Mouse (Mus musculus) thymus, adult 2 months (tissue): ENCODE measurements around the gene Gck.

Experiments used
- CTCF ChIP-seq: fragments of 200-500 bp; IDR thresholded peaks from 2 replicates; pipeline ENCODE4 v1.5.1; 2012; ENCODE audit warnings: mild to moderate bottlenecking, control low read depth, low read length, moderate library complexity, borderline replicate concordance; ENCODE audit not compliant: control insufficient read depth, poor library complexity, insufficient read depth; ENCODE audit errors: extremely low read depth
- POLR2A ChIP-seq: fragments of 200-500 bp; IDR thresholded peaks from 2 replicates; pipeline ENCODE4 v1.6.1; 2012; ENCODE audit warnings: mild to moderate bottlenecking, low read length, control low read depth, moderate library complexity; ENCODE audit not compliant: control insufficient read depth, poor library complexity, insufficient read depth; ENCODE audit errors: extremely low read depth

GRCm38 (mm10) chr11:5887250-5887649, 62.6 kb downstream of the Gck start:
- TF ChIP-seq CTCF: no peak
- no peak for TF ChIP-seq POLR2A
